Mouse (Mus musculus): ENCODE measurements around the gene Ccdc142. TPM values are rescaled to one million over a fixed set of nuclear protein-coding genes. Genes with fewer than 3 reads are reported as not detected.

Gene Ccdc142
- polyA plus RNA-seq, 1 experiment from 2014 or later = 1.5 TPM

GRCm38 (mm10) chr6:83153485-83153884 lies 52.1 kb downstream of the Ccdc142 start:
- 79% methylated on average over 5 of the region's 5 CpGs for WGBS (ENCODE audit: missing documents)
- no peaks in the 10 kb centered on the region for H3K79me2 ChIP-seq (ENCODE audit: inconsistent target)
- H3K36me3 ChIP-seq (ENCODE audit: inconsistent target) = no peaks in the 10 kb centered on the region
- H3K4me3 ChIP-seq (ENCODE audit: inconsistent target) = no peak overlapping the region
- H3K27ac ChIP-seq = no peak overlapping the region

- no peak overlapping the region for H3K27ac ChIP-seq
- no peaks in the 10 kb centered on the region for H3K36me3 ChIP-seq (ENCODE audit: inconsistent target)
- H3K79me2 ChIP-seq (ENCODE audit: inconsistent target) = no peaks in the 10 kb centered on the region
- 16% methylated on average over 20 of the region's 23 CpGs for WGBS (ENCODE audit: missing documents)
- H3K4me3 ChIP-seq (ENCODE audit: inconsistent target) = peak overlapping the region; percentile 45
These were observed 54.3 kb downstream of the Ccdc142 start for GRCm38 (mm10) chr6:83155552-83156238.

DNA sequence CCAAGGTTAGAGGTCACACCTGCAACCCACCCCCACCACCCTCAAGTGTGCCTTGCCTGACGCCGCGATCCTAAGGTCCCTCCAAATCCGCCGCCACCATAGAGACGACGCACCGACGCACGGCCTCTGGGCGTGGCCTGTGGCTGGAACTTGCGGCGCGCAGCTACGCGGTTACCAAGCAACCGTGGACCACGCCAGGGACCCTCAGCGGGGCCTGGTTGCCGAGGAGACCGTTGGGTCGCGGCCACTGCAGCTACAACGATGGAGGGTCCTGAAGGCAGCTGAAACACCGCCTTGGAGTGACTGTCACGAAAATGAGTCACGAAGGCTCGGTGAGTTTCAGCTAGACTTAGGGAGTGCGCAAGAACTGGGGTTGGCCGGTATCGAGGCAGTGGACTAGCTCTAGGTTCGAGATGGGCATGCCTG lies 54.9 kb downstream of the Ccdc142 start, which contains the start of the genes Wdr54 and 1700003E16Rik:
Wdr54 (minus strand) TSS at position 139 of the 426 bp plus-strand sequence.
1700003E16Rik (plus strand) TSS at position 146 of the 426 bp plus-strand sequence.
- Histone ChIP-seq H3K79me2 (ENCODE audit: inconsistent target) (no peaks in the 10 kb centered on the region), H3K4me3 (ENCODE audit: inconsistent target) (peak within 1 kb of the TSS; percentile 45), H3K36me3 (ENCODE audit: inconsistent target) (no peaks in the 10 kb centered on the region), H3K27ac (no peak within 1 kb of the TSS)
- WGBS (ENCODE audit: missing documents) = 3% methylated on average over 32 of the region's 32 CpGs

Other genes with a start within 250 kb of the Ccdc142 start
- not detected in 3 replicates for gene Sema4f, start 161.8 kb upstream of the Ccdc142 start, polyA plus RNA-seq (2018)
- 1.2 to 2.1 TPM (median 1.8 TPM) in 3 replicates for gene M1ap, start 154.7 kb upstream of the Ccdc142 start, polyA plus RNA-seq (2018)
- gene Dok1, start 68.1 kb upstream of the Ccdc142 start, polyA plus RNA-seq (2018) = 30.0 to 70.8 TPM (median 64.9 TPM) in 3 replicates
- gene Loxl3, start 67.4 kb upstream of the Ccdc142 start, polyA plus RNA-seq (2018) = 6.0 to 8.2 TPM (median 7.6 TPM) in 3 replicates
- 192 to 272 TPM (median 246 TPM) in 3 replicates for gene Aup1, start 47.1 kb upstream of the Ccdc142 start, polyA plus RNA-seq (2018)
- 33.7 to 84.6 TPM (median 58.6 TPM) in 3 replicates for gene Htra2, start 46.3 kb upstream of the Ccdc142 start, polyA plus RNA-seq (2018)
- gene Dqx1, start 43.8 kb upstream of the Ccdc142 start, polyA plus RNA-seq (2018) = 0.23 to 0.54 TPM (median 0.51 TPM) in 3 replicates
- gene Tlx2, start 31.3 kb upstream of the Ccdc142 start, polyA plus RNA-seq (2018) = not detected in 3 replicates
- 9.8 to 13.6 TPM (median 11.0 TPM) in 3 replicates for gene Pcgf1, start 23.7 kb upstream of the Ccdc142 start, polyA plus RNA-seq (2018)
- 0.40 to 1.3 TPM (median 0.66 TPM) in 3 replicates for gene Lbx2, start 15.2 kb upstream of the Ccdc142 start, polyA plus RNA-seq (2018)
- gene Gm42688, start within 50 bp of the Ccdc142 start, polyA plus RNA-seq (2018) = 1.6 to 3.7 TPM (median 2.8 TPM) in 3 replicates
- 18.3 to 47.9 TPM (median 27.0 TPM) in 3 replicates for gene Mrpl53, start 7.4 kb downstream of the Ccdc142 start, polyA plus RNA-seq (2018)
- 8.4 to 31.8 TPM (median 16.2 TPM) in 3 replicates for gene Mogs, start 13.9 kb downstream of the Ccdc142 start, polyA plus RNA-seq (2018)
- 13.1 to 20.6 TPM (median 14.1 TPM) in 3 replicates for gene Wbp1, start 20.0 kb downstream of the Ccdc142 start, polyA plus RNA-seq (2018)
- gene Ino80b, start 23.8 kb downstream of the Ccdc142 start, polyA plus RNA-seq (2018) = 16.6 to 24.5 TPM (median 22.9 TPM) in 3 replicates
- gene Rtkn, start 33.9 kb downstream of the Ccdc142 start, polyA plus RNA-seq (2018) = 1.3 to 2.1 TPM (median 1.4 TPM) in 3 replicates
- 0.30 to 1.1 TPM (median 0.42 TPM) in 3 replicates for gene Wdr54, start 54.8 kb downstream of the Ccdc142 start, polyA plus RNA-seq (2018)
- gene 1700003E16Rik, start 54.8 kb downstream of the Ccdc142 start, polyA plus RNA-seq (2018) = 0.19 TPM in 1 of 3 replicates, not detected in the others
- 61.5 to 68.3 TPM (median 66.2 TPM) in 3 replicates for gene Dctn1, start 64.3 kb downstream of the Ccdc142 start, polyA plus RNA-seq (2018)
- gene Slc4a5, start 118.2 kb downstream of the Ccdc142 start, polyA plus RNA-seq (2018) = not detected in 3 replicates
- gene Mthfd2, start 224.3 kb downstream of the Ccdc142 start, polyA plus RNA-seq (2018) = 5.4 to 17.7 TPM (median 8.3 TPM) in 3 replicates
- gene Mob1a, start 224.4 kb downstream of the Ccdc142 start, polyA plus RNA-seq (2018) = 82.5 to 141 TPM (median 132 TPM) in 3 replicates
- 21.1 to 56.8 TPM (median 50.5 TPM) in 3 replicates for gene Bola3, start 247.5 kb downstream of the Ccdc142 start, polyA plus RNA-seq (2018)

All from macrophage (primary cell).